Mouse (Mus musculus) ES-Bruce4 (cell line): ENCODE results near the gene Gnpat.

Source experiments
- CTCF ChIP-seq: IDR thresholded peaks from one replicate; pipeline ENCODE4 v1.8.1; 2011; ENCODE audit warnings: low read depth, low read length
- EP300 ChIP-seq: IDR thresholded peaks from 2 replicates; pipeline ENCODE4 v1.6.1; 2011; ENCODE audit warnings: low read depth, low read length; ENCODE audit not compliant: insufficient read depth
- POLR2A ChIP-seq: IDR thresholded peaks from one replicate; pipeline ENCODE4 v1.8.1; 2011; ENCODE audit warnings: low read length; ENCODE audit not compliant: insufficient read depth

- TF ChIP-seq CTCF = no peak
- TF ChIP-seq EP300 = no peak
- no peak for TF ChIP-seq POLR2A
Observed at GRCm38 (mm10) chr8:124926351-124926771, 63.5 kb downstream of the Gnpat start.
